Mouse (Mus musculus) MEL (cell line): ENCODE data around the gene Olfr70.

Experiments used
- CTCF ChIP-seq, 3 experiments: IDR thresholded peaks in 2 of 3; conservative IDR thresholded peaks in 1 of 3; 2 replicates each; pipeline ENCODE4 v1.5.1; 2011 to 2012; ENCODE audit warnings: low read length in 3 of 3, low read depth in 2 of 3, mild to moderate bottlenecking in 2 of 3, improper control_type of control experiment in 1 of 3, inconsistent platforms in 1 of 3, mixed read lengths in 1 of 3, moderate library complexity in 1 of 3; ENCODE audit not compliant: control insufficient read depth in 1 of 3, insufficient read depth in 1 of 3, poor library complexity in 1 of 3, severe bottlenecking in 1 of 3
- E2F4 ChIP-seq: IDR thresholded peaks from 2 replicates; pipeline ENCODE4 v1.6.1; 2011; ENCODE audit warnings: low read depth, low read length, improper control_type of control experiment, borderline replicate concordance
- GABPA ChIP-seq: IDR thresholded peaks from 2 replicates; pipeline ENCODE4 v1.6.1; 2012; ENCODE audit warnings: low read depth, mild to moderate bottlenecking, inconsistent platforms, low read length, improper control_type of control experiment, moderate library complexity
- POLR2A ChIP-seq, 2 experiments: IDR thresholded peaks; 2 replicates each; pipeline ENCODE4 v1.6.1; 2011 to 2012; ENCODE audit warnings: low read length in 2 of 2, mild to moderate bottlenecking in 2 of 2, control low read depth in 1 of 2, improper control_type of control experiment in 1 of 2, low read depth in 1 of 2, moderate library complexity in 1 of 2; ENCODE audit not compliant: control insufficient read depth in 1 of 2, insufficient read depth in 1 of 2, poor library complexity in 1 of 2
- POLR2AphosphoS2 ChIP-seq: IDR thresholded peaks from 2 replicates; pipeline ENCODE4 v1.6.1; 2011; ENCODE audit warnings: low read length, improper control_type of control experiment
- TCF12 ChIP-seq: IDR thresholded peaks from 2 replicates; pipeline ENCODE4 v1.6.1; 2014; ENCODE audit warnings: low read depth, mild to moderate bottlenecking, inconsistent platforms, low read length, improper control_type of control experiment, moderate library complexity
- UBTF ChIP-seq: IDR thresholded peaks from 2 replicates; pipeline ENCODE4 v1.6.1; 2012; ENCODE audit warnings: low read depth, mild to moderate bottlenecking, inconsistent platforms, low read length, improper control_type of control experiment, moderate library complexity, borderline replicate concordance; ENCODE audit not compliant: insufficient read depth
- ZC3H11A ChIP-seq: IDR thresholded peaks from 2 replicates; pipeline ENCODE4 v1.6.1; 2012; ENCODE audit warnings: low read depth, mild to moderate bottlenecking, inconsistent platforms, low read length, improper control_type of control experiment
- ZKSCAN1 ChIP-seq: IDR thresholded peaks from 2 replicates; pipeline ENCODE4 v1.6.1; 2012; ENCODE audit warnings: low read depth, mild to moderate bottlenecking, inconsistent platforms, low read length, improper control_type of control experiment, moderate library complexity

GRCm38 (mm10) chr4:43726228-43726993, 25.8 kb upstream of the Olfr70 start:
- no peak for TF ChIP-seq TCF12
- no peak for TF ChIP-seq GABPA
- no peak for TF ChIP-seq POLR2A (IDR thresholded peaks at IDR 0.05; ENCODE audit: control insufficient read depth in 1 of 2, insufficient read depth in 1 of 2, low read depth in 1 of 2, low read length in 2 of 2, poor library complexity in 1 of 2)
- TF ChIP-seq UBTF, result no peak
- TF ChIP-seq POLR2AphosphoS2, result no peak
- no peak for TF ChIP-seq ZKSCAN1
- TF ChIP-seq ZC3H11A, result no peak
- no peak for TF ChIP-seq CTCF (IDR thresholded peaks at IDR 0.05 in 2 of 3, conservative IDR thresholded peaks at IDR 0.05 in 1 of 3; ENCODE audit: control insufficient read depth in 1 of 3, insufficient read depth in 1 of 3, low read depth in 2 of 3, low read length in 3 of 3, poor library complexity in 1 of 3, severe bottlenecking in 1 of 3)
- no peak for TF ChIP-seq E2F4
